Mouse (Mus musculus): ENCODE measurements around the gene Olfr1458.

Olfr1458 gene

GRCm38 (mm10) chr19:13106675-13107074, at the start of gene Olfr1458:
TSS of gene Olfr1458 (minus strand) at chr19:13106775.
- no peak for DNase-seq (ENCODE audit: low read depth in 1 of 2, low spot score in 2 of 2)

- no peak for DNase-seq (ENCODE audit: low read depth in 1 of 2, low spot score in 2 of 2)
Observed at GRCm38 (mm10) chr19:13149449-13149848, 42.9 kb upstream of the Olfr1458 start, which contains the start of gene Olfr1459. TSS of gene Olfr1459 (minus strand) at chr19:13149549.

- DNase-seq (ENCODE audit: low read depth in 1 of 2, low spot score in 2 of 2) = no peak
Observed at GRCm38 (mm10) chr19:13097791-13098190, 8.8 kb downstream of the Olfr1458 start, which contains the start of gene Olfr1457. TSS of gene Olfr1457 (minus strand) at chr19:13097891.

DNA sequence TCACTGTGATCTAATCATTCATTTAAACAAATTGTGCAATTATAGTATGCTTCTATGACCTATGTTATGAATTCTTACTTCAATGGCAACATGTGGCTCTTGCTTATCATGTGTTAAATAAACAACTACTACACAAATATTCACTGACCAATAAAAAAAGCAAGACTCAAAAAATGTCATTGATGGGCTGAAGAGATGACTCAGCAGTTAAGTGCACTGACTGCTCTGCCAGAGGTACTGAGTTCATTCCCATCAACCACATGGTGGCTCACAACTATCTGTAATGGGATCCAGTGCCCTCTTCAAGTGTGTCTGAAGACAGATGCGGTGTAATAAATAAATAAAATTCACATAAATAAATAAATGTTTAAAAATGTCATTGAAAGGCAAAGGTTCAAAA, 12.7 kb downstream of the Olfr1458 start:
- DNase-seq (ENCODE audit: low read depth in 1 of 2, low spot score in 2 of 2) = no peak

DNA sequence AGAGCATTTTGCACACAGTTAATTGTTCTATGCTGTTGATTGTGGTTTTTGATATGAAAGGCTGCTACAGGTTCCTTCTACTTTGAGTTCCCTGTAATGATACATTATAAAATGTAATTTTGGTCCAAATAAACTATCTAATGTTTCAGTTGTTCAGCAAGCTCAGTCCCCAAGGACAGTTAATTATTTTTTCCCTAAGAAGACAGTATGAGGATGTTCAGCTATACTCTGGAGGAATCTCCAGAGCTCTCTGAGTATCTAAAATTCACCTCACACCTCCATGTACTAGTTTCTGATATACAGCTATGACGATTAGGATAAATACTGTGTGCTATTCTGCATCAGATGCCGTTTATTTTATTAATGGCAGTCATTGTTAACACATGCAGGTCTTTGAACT, 46.3 kb downstream of the Olfr1458 start, which contains the start of gene Olfr1454:
Gene Olfr1454, plus strand, starts transcription at position 301 of the 400 bp plus-strand sequence.
- no peak for DNase-seq (ENCODE audit: low read depth in 1 of 2, low spot score in 2 of 2)

Measured in monocyte, adult 2 months (primary cell).